ENCODE assay signal across 9 mouse cellular contexts in the genomic region with DNA sequence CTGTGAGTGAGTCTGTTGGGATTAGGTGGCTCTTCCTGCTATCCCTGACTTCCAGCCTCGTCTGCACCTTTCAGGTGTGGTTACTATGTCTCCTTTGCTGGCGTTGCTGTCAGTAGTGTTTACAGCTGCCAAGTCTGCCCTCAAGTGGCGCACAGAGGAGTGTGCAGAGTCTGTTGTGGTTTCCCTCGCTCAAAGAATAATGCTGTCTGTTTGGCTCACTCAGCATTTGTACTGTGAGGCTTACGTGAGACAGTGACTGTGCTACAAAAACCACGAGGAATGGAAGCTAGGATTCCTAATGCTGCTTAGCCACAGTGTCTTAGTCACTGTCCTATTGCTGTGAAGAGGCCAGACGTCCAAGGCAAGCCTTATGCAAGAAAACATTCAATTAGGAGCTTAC. TPM values are rescaled to one million over a fixed set of nuclear protein-coding genes. Genes with fewer than 3 reads are reported as not detected.
A peak's percentile ranks its signal among the peaks of the same experiment; 100 is the strongest.
DNase-seq lines count a peak whose midpoint lies in the region; ATAC-seq lines count a peak whose summit lies in the region.
"Had no signal": no experiment of that assay in that cellular context is flagged by ENCODE, and none has a peak within 500 bp of the region (broad histone marks: within the 10 kb centered on the region; RNA-seq: fewer than 3 reads in every experiment).

No protein-coding gene starts in this region.

- H3K27ac ChIP-seq in liver, embryonic 11.5 days (ENCODE audit: low read depth, low read length): no peak overlapping the region
- H3K27ac ChIP-seq in liver, embryonic 12.5 days: no peak overlapping the region

- H3K4me2 ChIP-seq in liver, embryonic 11.5 days: no peak overlapping the region
- H3K4me2 ChIP-seq in liver, embryonic 12.5 days: no peak overlapping the region

- WGBS in liver, embryonic 11.5 days: 67% methylated on average over 7 of the region's 7 CpGs
- 64% methylated on average over 7 of the region's 7 CpGs for WGBS in liver, embryonic 12.5 days (ENCODE audit: insufficient replicate concordance)

- 0 out of 2 replicates have a peak, but pooled peaks have one; percentile 39 for ATAC-seq in liver, embryonic 11.5 days (replicated peaks; ENCODE audit: low FRiP score)
- ATAC-seq in liver, embryonic 12.5 days: no peak
- ATAC-seq: hindbrain, embryonic 16.5 days had no signal

- no peaks in the 10 kb centered on the region for H3K27me3 ChIP-seq in liver, embryonic 11.5 days (replicated peaks; ENCODE audit: control insufficient read depth, insufficient read depth, low read length)
- H3K27me3 ChIP-seq in liver, embryonic 12.5 days (replicated peaks): no peaks in the 10 kb centered on the region
- H3K27me3 ChIP-seq in splenic B cell, adult 2 months (ENCODE audit: control insufficient read depth, insufficient read depth, low read length, poor library complexity, severe bottlenecking): no peaks in the 10 kb centered on the region

- peaks cover 14% of the 10 kb centered on the region for H3K36me3 ChIP-seq in liver, embryonic 11.5 days (ENCODE audit: control insufficient read depth, insufficient read depth, low read length)
- peaks cover 55% of the 10 kb centered on the region for H3K36me3 ChIP-seq in liver, embryonic 12.5 days
- no peaks in the 10 kb centered on the region for H3K36me3 ChIP-seq in splenic B cell, adult 2 months (ENCODE audit: control insufficient read depth, insufficient read depth, low read length, poor library complexity, severe bottlenecking)

- H3K9ac ChIP-seq in liver, embryonic 11.5 days (ENCODE audit: low read depth, low read length): no peak overlapping the region
- H3K9ac ChIP-seq in liver, embryonic 12.5 days: no peak overlapping the region

- no peaks in the 10 kb centered on the region for H3K9me3 ChIP-seq in liver, embryonic 11.5 days (ENCODE audit: control insufficient read depth, low read length)
- H3K9me3 ChIP-seq in liver, embryonic 12.5 days (replicated peaks): no peaks in the 10 kb centered on the region

- DNase-seq in liver, embryonic 11.5 days (ENCODE audit: low spot score): no peak
- peak; percentile 71 for DNase-seq in Muller cell, postnatal 12 days (ENCODE audit: inconsistent ontology term)
- peak; percentile 39 to 43 for DNase-seq in kidney, adult 8-10 months
- DNase-seq in splenic B cell, adult 2 months (ENCODE audit: low read depth, low spot score): peak; percentile 51
- no peak for DNase-seq in retina, postnatal 1 day
- no peak for DNase-seq in cerebellum, adult 11-12 months
- no peak for DNase-seq in urinary bladder, postnatal 4 days (ENCODE audit: low spot score in 2 of 2)

- peaks cover 19% of the 10 kb centered on the region for H3K4me1 ChIP-seq in liver, embryonic 11.5 days (replicated peaks; ENCODE audit: control insufficient read depth, insufficient read depth, low read length)
- H3K4me1 ChIP-seq in liver, embryonic 12.5 days: peaks cover 42% of the 10 kb centered on the region

- H3K4me3 ChIP-seq in liver, embryonic 11.5 days (ENCODE audit: low read depth, low read length): no peak overlapping the region
- H3K4me3 ChIP-seq in liver, embryonic 12.5 days: no peak overlapping the region

RNA-seq across cellular contexts. Expression of gene Haspin, which starts 7.1 kb away (rescaled TPM):
- 24.2 and 25.1 TPM in 2 replicates for polyA plus RNA-seq in liver, embryonic 11.5 days (2014; fragmentation: Nextera tagmentation; extraction: Ambion mirVana)
- 18.4 and 18.5 TPM in 2 replicates for polyA plus RNA-seq in liver, embryonic 12.5 days (2016; fragmentation: Nextera tagmentation; extraction: Ambion mirVana)

RNA-seq across cellular contexts. Expression of gene P2rx5, which starts 29.2 kb away (rescaled TPM):
- 0.62 and 0.68 TPM in 2 replicates for polyA plus RNA-seq in liver, embryonic 11.5 days (2014; fragmentation: Nextera tagmentation; extraction: Ambion mirVana)
- 0.32 and 0.54 TPM in 2 replicates for polyA plus RNA-seq in liver, embryonic 12.5 days (2016; fragmentation: Nextera tagmentation; extraction: Ambion mirVana)

RNA-seq across cellular contexts. Expression of gene Itgae, which starts 40.6 kb away (rescaled TPM):
- 0.43 and 0.60 TPM in 2 replicates for polyA plus RNA-seq in liver, embryonic 11.5 days (2014; fragmentation: Nextera tagmentation; extraction: Ambion mirVana)
- 0.14 and 0.19 TPM in 2 replicates for polyA plus RNA-seq in liver, embryonic 12.5 days (2016; fragmentation: Nextera tagmentation; extraction: Ambion mirVana)

RNA-seq across cellular contexts. Expression of gene Emc6, which starts 45.8 kb away (rescaled TPM):
- 145 and 148 TPM in 2 replicates for polyA plus RNA-seq in liver, embryonic 11.5 days (2014; fragmentation: Nextera tagmentation; extraction: Ambion mirVana)
- 108 and 110 TPM in 2 replicates for polyA plus RNA-seq in liver, embryonic 12.5 days (2016; fragmentation: Nextera tagmentation; extraction: Ambion mirVana)

RNA-seq across cellular contexts. Expression of gene Tax1bp3, which starts 45.9 kb away (rescaled TPM):
- 81.1 and 85.3 TPM in 2 replicates for polyA plus RNA-seq in liver, embryonic 11.5 days (2014; fragmentation: Nextera tagmentation; extraction: Ambion mirVana)
- polyA plus RNA-seq in liver, embryonic 12.5 days (2016; fragmentation: Nextera tagmentation; extraction: Ambion mirVana): 44.2 and 44.5 TPM in 2 replicates

Comparison
In these comparisons a context has a peak if more than half of its experiments do, and no peak if none do; other contexts are left out.
1. DNase-seq: peak in Muller cell, postnatal 12 days (single experiment), kidney, adult 8-10 months (2 of 2) and splenic B cell, adult 2 months (single experiment); none in liver, embryonic 11.5 days (single experiment), retina, postnatal 1 day (single experiment), cerebellum, adult 11-12 months (single experiment) and urinary bladder, postnatal 4 days (0 of 2).